Mouse (Mus musculus) liver, embryonic 16.5 days (tissue): ENCODE data around the gene Glb1. TPM values are rescaled to one million over a fixed set of nuclear protein-coding genes. Genes with fewer than 3 reads are reported as not detected.

Source experiments
- ATAC-seq: fragments of 200-750 bp; cut with Nextera tagmentation; 2 replicates; pipeline ENCODE4 v1.8.0; 2017; ENCODE audit warnings: low read depth, mild to moderate bottlenecking, moderate number of reproducible peaks, moderate library complexity
- H3K27ac ChIP-seq: fragments of 300-500 bp; sonication (generic); 2 replicates; pipeline ENCODE4 v1.5.1; 2014; ENCODE audit warnings: mild to moderate bottlenecking, low read length
- H3K27me3 ChIP-seq: fragments of 300-500 bp; sonication (generic); 2 replicates; pipeline ENCODE4 v1.6.1; 2014; ENCODE audit warnings: low read depth, low read length, mixed read lengths; ENCODE audit not compliant: control insufficient read depth, insufficient read depth
- H3K36me3 ChIP-seq: fragments of 300-500 bp; sonication (generic); 2 replicates; pipeline ENCODE4 v1.6.1; 2014; ENCODE audit warnings: mild to moderate bottlenecking; ENCODE audit not compliant: control insufficient read depth, insufficient read depth
- H3K4me1 ChIP-seq: fragments of 300-500 bp; sonication (generic); 2 replicates; pipeline ENCODE4 v1.6.1; 2014; ENCODE audit warnings: low read depth, low read length, mixed read lengths; ENCODE audit not compliant: control insufficient read depth
- H3K4me2 ChIP-seq: fragments of 300-500 bp; sonication (generic); 2 replicates; pipeline ENCODE4 v1.6.1; 2014; ENCODE audit warnings: low read depth, low read length, mixed read lengths
- H3K4me3 ChIP-seq: fragments of 300-500 bp; sonication (generic); 2 replicates; pipeline ENCODE4 v1.5.1; 2014; ENCODE audit warnings: low read depth, mild to moderate bottlenecking, low read length
- H3K9ac ChIP-seq: fragments of 300-500 bp; sonication (generic); 2 replicates; pipeline ENCODE4 v1.6.1; 2014; ENCODE audit warnings: low read depth, low read length
- H3K9me3 ChIP-seq: fragments of 300-500 bp; sonication (generic); replicated peaks from 2 replicates; pipeline ENCODE4 v1.6.1; 2016; ENCODE audit warnings: low read length; ENCODE audit not compliant: control insufficient read depth
- WGBS: fragments of 180-500 bp; shearing (Covaris S2); extraction: QIAGEN DNeasy Blood & Tissue Kit; methylation state at CpG from one replicate; pipeline ENCODE4 v1.1.7; 2014; ENCODE audit not compliant: insufficient replicate concordance; 5-methylcytosine and 5-hydroxymethylcytosine counted together
- polyA plus RNA-seq: library from polyadenylated mRNA; unstranded; fragments of >200 nt; fragmentation: Nextera tagmentation; extraction: Ambion mirVana; gene quantifications from 2 replicates; pipeline ENCODE4 v1.2.1, GENCODE M21; 2015

Glb1 gene
- polyA plus RNA-seq, 1 experiment from 2014 or later = 18.5 TPM

- Histone ChIP-seq H3K9me3 (no peaks in the 10 kb centered on the region), H3K9ac (no peak overlapping the region), H3K4me1 (no peaks in the 10 kb centered on the region), H3K36me3 (no peaks in the 10 kb centered on the region), H3K4me3 (no peak overlapping the region), H3K27ac (no peak overlapping the region), H3K4me2 (no peak overlapping the region), H3K27me3 (no peaks in the 10 kb centered on the region)
- 65% methylated on average over 8 of the region's 8 CpGs for WGBS
- no peak for ATAC-seq
Observed at GRCm38 (mm10) chr9:114443351-114443750, 42.5 kb downstream of the Glb1 start.

GRCm38 (mm10) chr9:114446887-114447286, 46.0 kb downstream of the Glb1 start:
- Histone ChIP-seq H3K9me3 (no peaks in the 10 kb centered on the region), H3K4me3 (no peak overlapping the region), H3K36me3 (no peaks in the 10 kb centered on the region), H3K4me1 (peaks cover 3% of the 10 kb centered on the region), H3K4me2 (no peak overlapping the region), H3K27ac (no peak overlapping the region), H3K9ac (no peak overlapping the region), H3K27me3 (no peaks in the 10 kb centered on the region)
- ATAC-seq = no peak
- WGBS = 76% methylated on average over 8 of the region's 8 CpGs

- H3K27ac ChIP-seq = no peak overlapping the region
- no peaks in the 10 kb centered on the region for H3K27me3 ChIP-seq
- 61% methylated on average over 5 of the region's 5 CpGs for WGBS
- H3K4me2 ChIP-seq = no peak overlapping the region
- H3K9me3 ChIP-seq = no peaks in the 10 kb centered on the region
- peak; percentile 51; the same call in 1 of the 2 replicates for ATAC-seq
- peaks cover 3% of the 10 kb centered on the region for H3K4me1 ChIP-seq
- no peak overlapping the region for H3K4me3 ChIP-seq
- no peak overlapping the region for H3K9ac ChIP-seq
- no peaks in the 10 kb centered on the region for H3K36me3 ChIP-seq
Observed at GRCm38 (mm10) chr9:114448700-114449099, 47.8 kb downstream of the Glb1 start.

GRCm38 (mm10) chr9:114449120-114449754, 48.4 kb downstream of the Glb1 start:
- H3K4me3 ChIP-seq = no peak overlapping the region
- no peaks in the 10 kb centered on the region for H3K27me3 ChIP-seq
- ATAC-seq = peak; percentile 58
- H3K9me3 ChIP-seq = no peaks in the 10 kb centered on the region
- no peak overlapping the region for H3K9ac ChIP-seq
- H3K4me2 ChIP-seq = no peak overlapping the region
- WGBS = 56% methylated on average over 13 of the region's 13 CpGs
- peaks cover 3% of the 10 kb centered on the region for H3K4me1 ChIP-seq
- no peak overlapping the region for H3K27ac ChIP-seq
- no peaks in the 10 kb centered on the region for H3K36me3 ChIP-seq

- Histone ChIP-seq H3K27me3 (no peaks in the 10 kb centered on the region), H3K27ac (no peak overlapping the region), H3K4me3 (no peak overlapping the region), H3K9ac (no peak overlapping the region), H3K4me2 (no peak overlapping the region), H3K36me3 (no peaks in the 10 kb centered on the region), H3K9me3 (no peaks in the 10 kb centered on the region), H3K4me1 (peaks cover 3% of the 10 kb centered on the region)
- 66% methylated on average over 7 of the region's 7 CpGs for WGBS
- no peak for ATAC-seq
Observed at GRCm38 (mm10) chr9:114451615-114452014, 50.7 kb downstream of the Glb1 start.

GRCm38 (mm10) chr9:114452418-114452817, 51.5 kb downstream of the Glb1 start:
- WGBS = 69% methylated on average over 6 of the region's 6 CpGs

GRCm38 (mm10) chr9:114455420-114455819, 54.5 kb downstream of the Glb1 start:
- Histone ChIP-seq H3K9me3 (no peaks in the 10 kb centered on the region), H3K27me3 (no peaks in the 10 kb centered on the region), H3K27ac (no peak overlapping the region), H3K4me2 (no peak overlapping the region), H3K36me3 (no peaks in the 10 kb centered on the region), H3K4me3 (no peak overlapping the region), H3K4me1 (no peaks in the 10 kb centered on the region), H3K9ac (no peak overlapping the region)
- no peak for ATAC-seq
- 72% methylated on average over 2 of the region's 2 CpGs for WGBS

More at GRCm38 (mm10) chr9:114452418-114452817, 51.5 kb downstream of the Glb1 start:
- Histone ChIP-seq H3K4me1 (peaks cover 3% of the 10 kb centered on the region), H3K27ac (no peak overlapping the region), H3K9ac (no peak overlapping the region), H3K9me3 (no peaks in the 10 kb centered on the region), H3K27me3 (no peaks in the 10 kb centered on the region), H3K4me3 (no peak overlapping the region), H3K4me2 (no peak overlapping the region), H3K36me3 (no peaks in the 10 kb centered on the region)
- no peak for ATAC-seq

GRCm38 (mm10) chr9:114458436-114458835, 57.6 kb downstream of the Glb1 start:
- WGBS = 59% methylated on average over 3 of the region's 3 CpGs
- no peak overlapping the region for H3K9ac ChIP-seq
- no peaks in the 10 kb centered on the region for H3K9me3 ChIP-seq
- no peaks in the 10 kb centered on the region for H3K27me3 ChIP-seq
- H3K27ac ChIP-seq = no peak overlapping the region
- no peaks in the 10 kb centered on the region for H3K36me3 ChIP-seq
- ATAC-seq = no peak
- no peak overlapping the region for H3K4me2 ChIP-seq
- no peak overlapping the region for H3K4me3 ChIP-seq
- no peaks in the 10 kb centered on the region for H3K4me1 ChIP-seq

- Histone ChIP-seq H3K4me3 (no peak overlapping the region), H3K4me2 (no peak overlapping the region), H3K27ac (no peak overlapping the region), H3K27me3 (no peaks in the 10 kb centered on the region), H3K9ac (no peak overlapping the region), H3K36me3 (no peaks in the 10 kb centered on the region), H3K4me1 (peaks cover 13% of the 10 kb centered on the region), H3K9me3 (no peaks in the 10 kb centered on the region)
- 73% methylated on average over 7 of the region's 7 CpGs for WGBS
- ATAC-seq = no peak
Observed at GRCm38 (mm10) chr9:114462569-114462968, 61.7 kb downstream of the Glb1 start.
